Mouse (Mus musculus) E14TG2a.4 (cell line): ENCODE data around the gene Rps5.

Experiments
- CTCF ChIP-seq: conservative IDR thresholded peaks from 2 replicates; pipeline ENCODE4 v1.5.1; 2014; ENCODE audit warnings: low read length
- NANOG ChIP-seq: IDR thresholded peaks from 2 replicates; pipeline ENCODE4 v1.6.1; 2014; ENCODE audit warnings: borderline replicate concordance, low read length, mixed read lengths

DNA sequence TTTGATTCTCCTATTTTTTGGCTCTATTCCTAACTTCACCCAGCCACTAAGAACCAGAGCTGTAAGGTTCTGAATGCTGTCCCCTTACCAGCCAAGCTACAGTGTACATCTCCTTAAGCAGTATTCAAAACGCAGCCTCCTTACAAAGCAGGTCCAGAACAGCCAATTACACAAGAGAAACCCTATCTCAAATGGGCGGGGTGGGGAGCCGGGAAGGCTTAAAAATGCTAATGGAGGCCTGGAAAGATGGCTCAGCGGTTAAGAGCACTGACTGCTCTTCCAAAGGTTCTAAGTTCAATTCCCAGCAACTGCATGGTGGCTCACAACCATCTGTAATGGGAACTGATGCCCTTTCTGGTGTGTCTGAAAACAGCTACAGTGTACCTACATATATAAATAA lies 37.6 kb downstream of the Rps5 start:
- TF ChIP-seq CTCF = no peak
- no peak for TF ChIP-seq NANOG
